Mouse (Mus musculus) embryonic fibroblast, embryonic 13.5 days (primary cell): Measurements from ENCODE around the gene Sntb2.

ENCODE experiments used
- CTCF ChIP-seq: IDR thresholded peaks from 2 replicates; pipeline ENCODE4 v1.5.1; 2011; ENCODE audit warnings: mild to moderate bottlenecking, control low read depth, low read length, moderate library complexity, borderline replicate concordance; ENCODE audit not compliant: insufficient read depth
- POLR2A ChIP-seq: IDR thresholded peaks from 2 replicates; pipeline ENCODE4 v1.6.1; 2011; ENCODE audit warnings: low read depth, mild to moderate bottlenecking, control low read depth, low read length, moderate library complexity

- TF ChIP-seq POLR2A (no peak), CTCF (no peak)
Measured at GRCm38 (mm10) chr8:106951707-106952106, 16.2 kb downstream of the Sntb2 start.
